Mouse (Mus musculus) hindbrain, embryonic 13.5 days (tissue): Measurements from ENCODE around the gene Ttc3. TPM values are rescaled to one million over a fixed set of nuclear protein-coding genes. Genes with fewer than 3 reads are reported as not detected.
"Not testable (repeated sequence)": the region's sequence is repeated elsewhere in the genome, so short reads cannot be mapped to it uniquely, and the experiment has no call there.

Experiments used
- ATAC-seq: fragments of 200-750 bp; cut with Nextera tagmentation; 2 replicates; pipeline ENCODE4 v1.8.0; 2017; ENCODE audit warnings: moderate TSS enrichment; ENCODE audit not compliant: low FRiP score
- H3K27ac ChIP-seq: fragments of 300-500 bp; sonication (generic); 2 replicates; pipeline ENCODE4 v1.5.1; 2015; ENCODE audit warnings: inconsistent platforms, mild to moderate bottlenecking, moderate library complexity
- H3K27me3 ChIP-seq: fragments of 300-500 bp; sonication (generic); 2 replicates; pipeline ENCODE4 v1.6.1; 2015; ENCODE audit warnings: mild to moderate bottlenecking, inconsistent platforms
- H3K36me3 ChIP-seq: fragments of 300-500 bp; sonication (generic); 2 replicates; pipeline ENCODE4 v1.6.1; 2015; ENCODE audit warnings: mild to moderate bottlenecking, inconsistent platforms
- H3K4me1 ChIP-seq: fragments of 300-500 bp; sonication (generic); replicated peaks from 2 replicates; pipeline ENCODE4 v1.6.1; 2015; ENCODE audit warnings: inconsistent platforms
- H3K4me2 ChIP-seq: fragments of 300-500 bp; sonication (generic); 2 replicates; pipeline ENCODE4 v1.6.1; 2015; ENCODE audit warnings: inconsistent platforms, mild to moderate bottlenecking, moderate library complexity
- H3K4me3 ChIP-seq: fragments of 300-500 bp; sonication (generic); 2 replicates; pipeline ENCODE4 v1.5.1; 2015; ENCODE audit warnings: mild to moderate bottlenecking, inconsistent platforms
- H3K9ac ChIP-seq: fragments of 300-500 bp; sonication (generic); 2 replicates; pipeline ENCODE4 v1.6.1; 2015; ENCODE audit warnings: mild to moderate bottlenecking, inconsistent platforms
- H3K9me3 ChIP-seq: fragments of 300-500 bp; sonication (generic); 2 replicates; pipeline ENCODE4 v1.6.1; 2016; ENCODE audit warnings: inconsistent platforms
- WGBS: fragments of 180-500 bp; shearing (Covaris S2); methylation state at CpG from one replicate; pipeline ENCODE4 v1.1.7; 2015; 5-methylcytosine and 5-hydroxymethylcytosine counted together
- polyA plus RNA-seq: library from polyadenylated mRNA; unstranded; fragments of >200 nt; fragmentation: Nextera tagmentation; extraction: Ambion mirVana; gene quantifications from 2 replicates; pipeline ENCODE4 v1.2.1, GENCODE M21; 2015

Gene Ttc3
- polyA plus RNA-seq, result 848 and 849 TPM in 2 replicates

- Histone ChIP-seq H3K4me2 (peak within 1 kb of the TSS; percentile 74), H3K9me3 (no peaks in the 10 kb centered on the region), H3K36me3 (peaks cover 4% of the 10 kb centered on the region; the same call in 1 of the 2 replicates), H3K4me1 (peaks cover 40% of the 10 kb centered on the region), H3K9ac (peak within 1 kb of the TSS; percentile 99), H3K27me3 (no peaks in the 10 kb centered on the region), H3K4me3 (peak within 1 kb of the TSS; percentile 89), H3K27ac (peak within 1 kb of the TSS; percentile 100)
- peak; percentile 82 for ATAC-seq
- under 1% methylated on average over 77 of the region's 79 CpGs for WGBS
These were observed at the start of gene Ttc3 for GRCm38 (mm10) chr16:94370173-94370914. TSS of gene Ttc3 (plus strand) at chr16:94370618.

- H3K4me2 ChIP-seq, result no peak overlapping the region
- H3K27ac ChIP-seq, result no peak overlapping the region
- no peak for ATAC-seq
- no peaks in the 10 kb centered on the region for H3K9me3 ChIP-seq
- H3K36me3 ChIP-seq, result no peaks in the 10 kb centered on the region
- no peak overlapping the region for H3K4me3 ChIP-seq
- H3K9ac ChIP-seq, result no peak overlapping the region
- WGBS, result 71% methylated on average over 5 of the region's 5 CpGs
- peaks cover 11% of the 10 kb centered on the region for H3K4me1 ChIP-seq
- H3K27me3 ChIP-seq, result peaks cover 40% of the 10 kb centered on the region
These were observed 46.7 kb upstream of the Ttc3 start for GRCm38 (mm10) chr16:94323681-94324080.

GRCm38 (mm10) chr16:94326008-94326407 is 44.4 kb upstream of the Ttc3 start:
- no peaks in the 10 kb centered on the region for H3K9me3 ChIP-seq
- peaks cover 48% of the 10 kb centered on the region for H3K27me3 ChIP-seq
- no peak overlapping the region for H3K4me2 ChIP-seq
- no peaks in the 10 kb centered on the region for H3K36me3 ChIP-seq
- ATAC-seq, result no peak
- no peak overlapping the region for H3K9ac ChIP-seq
- peaks cover 30% of the 10 kb centered on the region for H3K4me1 ChIP-seq
- H3K27ac ChIP-seq, result no peak overlapping the region
- H3K4me3 ChIP-seq, result no peak overlapping the region
- 89% methylated on average over 3 of the region's 3 CpGs for WGBS

DNA sequence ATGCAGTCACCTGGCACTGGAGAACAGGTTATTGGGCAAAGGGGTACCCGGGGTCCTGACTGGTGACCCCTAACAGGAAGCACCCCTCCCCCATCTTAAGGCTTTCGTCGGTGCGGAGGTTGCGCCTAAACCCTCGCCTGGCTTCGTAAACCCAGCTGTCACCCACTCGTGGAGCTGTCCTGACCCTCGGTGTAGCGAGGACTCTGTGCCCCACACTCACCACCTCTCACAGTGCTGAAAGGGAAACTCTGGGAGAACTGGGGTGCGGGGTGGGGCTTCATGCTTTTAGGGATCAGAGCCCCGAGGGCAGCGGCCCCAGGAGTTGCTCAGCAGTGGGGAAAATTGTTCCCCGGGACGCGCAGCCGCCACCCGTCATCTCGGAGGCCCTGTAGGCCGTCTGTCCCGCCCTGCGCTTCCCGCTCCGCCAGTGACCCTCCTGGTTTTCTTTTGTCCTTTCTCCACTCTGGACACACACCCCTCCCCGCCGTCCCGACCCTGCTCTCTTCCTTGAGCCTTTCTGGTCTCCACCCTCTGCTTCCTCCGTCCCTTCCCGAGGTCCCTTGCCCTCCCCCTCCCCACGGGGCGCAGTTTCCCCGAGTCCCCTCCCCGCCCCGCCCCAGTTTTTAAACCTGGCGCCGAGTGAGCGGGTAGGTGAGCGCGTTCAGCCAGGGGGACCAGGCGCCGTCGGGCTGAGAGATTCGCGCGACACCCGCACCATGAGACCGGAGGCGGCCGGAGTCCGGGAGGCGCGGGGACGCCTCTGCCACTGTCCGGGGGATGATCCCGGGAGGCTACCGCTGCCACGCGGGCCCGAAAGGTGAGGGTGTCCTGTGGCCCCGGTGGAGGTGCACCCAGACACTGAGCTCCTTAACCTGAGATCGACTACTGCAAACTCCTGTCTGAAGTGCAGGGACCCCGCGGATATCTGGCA is 42.4 kb upstream of the Ttc3 start, which contains the start of gene Ripply3:
TSS of gene Ripply3 (plus strand) at position 640 of the 931 bp plus-strand sequence.
- H3K4me3 ChIP-seq, result peak within 1 kb of the TSS; percentile 42
- no peaks in the 10 kb centered on the region for H3K36me3 ChIP-seq
- no peaks in the 10 kb centered on the region for H3K9me3 ChIP-seq
- no peak within 1 kb of the TSS for H3K27ac ChIP-seq
- WGBS, result 1% methylated on average over 63 of the region's 63 CpGs
- peaks cover 48% of the 10 kb centered on the region for H3K27me3 ChIP-seq
- ATAC-seq, result no peak
- peaks cover 30% of the 10 kb centered on the region for H3K4me1 ChIP-seq
- H3K4me2 ChIP-seq, result peak within 1 kb of the TSS; percentile 56
- peak within 1 kb of the TSS; percentile 51; the same call in 1 of the 2 replicates for H3K9ac ChIP-seq

GRCm38 (mm10) chr16:94328881-94329867 is 41.2 kb upstream of the Ttc3 start:
- H3K4me1 ChIP-seq, result peaks cover 30% of the 10 kb centered on the region
- ATAC-seq, result peak; percentile 28; the same call in 1 of the 2 replicates
- H3K27ac ChIP-seq, result no peak overlapping the region
- peak overlapping the region; percentile 56 for H3K4me2 ChIP-seq
- WGBS, result 8% methylated on average over 25 of the region's 25 CpGs
- peak overlapping the region; percentile 51; the same call in 1 of the 2 replicates for H3K9ac ChIP-seq
- H3K9me3 ChIP-seq, result no peaks in the 10 kb centered on the region
- H3K27me3 ChIP-seq, result peaks cover 48% of the 10 kb centered on the region
- no peaks in the 10 kb centered on the region for H3K36me3 ChIP-seq
- peak overlapping the region; percentile 42 for H3K4me3 ChIP-seq

DNA sequence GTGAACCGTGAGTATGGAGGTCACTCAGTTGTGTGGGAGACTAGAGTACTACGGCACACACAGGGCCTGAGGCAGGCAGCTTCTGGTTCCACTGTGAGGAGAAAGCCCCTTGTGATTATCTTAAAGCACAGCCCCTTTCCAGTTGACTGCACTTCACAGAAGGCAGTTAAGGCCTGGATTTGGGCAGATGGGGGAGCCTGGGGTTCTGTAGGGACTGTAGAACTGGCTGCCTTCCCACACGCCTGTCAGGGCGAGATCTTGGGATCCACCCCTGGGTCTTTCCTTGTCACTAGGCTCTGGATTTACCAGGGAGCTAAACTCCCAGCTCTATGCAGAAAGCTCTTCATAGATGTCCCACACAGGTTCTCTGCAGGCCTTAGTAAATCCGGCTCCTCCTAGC is 40.0 kb upstream of the Ttc3 start:
- no peak for ATAC-seq
- Histone ChIP-seq H3K4me1 (peaks cover 30% of the 10 kb centered on the region), H3K27ac (no peak overlapping the region; the same call in 1 of the 2 replicates), H3K4me3 (no peak overlapping the region), H3K4me2 (no peak overlapping the region), H3K9me3 (no peaks in the 10 kb centered on the region), H3K9ac (no peak overlapping the region), H3K36me3 (no peaks in the 10 kb centered on the region), H3K27me3 (peaks cover 45% of the 10 kb centered on the region)
- 55% methylated on average over 5 of the region's 5 CpGs for WGBS

DNA sequence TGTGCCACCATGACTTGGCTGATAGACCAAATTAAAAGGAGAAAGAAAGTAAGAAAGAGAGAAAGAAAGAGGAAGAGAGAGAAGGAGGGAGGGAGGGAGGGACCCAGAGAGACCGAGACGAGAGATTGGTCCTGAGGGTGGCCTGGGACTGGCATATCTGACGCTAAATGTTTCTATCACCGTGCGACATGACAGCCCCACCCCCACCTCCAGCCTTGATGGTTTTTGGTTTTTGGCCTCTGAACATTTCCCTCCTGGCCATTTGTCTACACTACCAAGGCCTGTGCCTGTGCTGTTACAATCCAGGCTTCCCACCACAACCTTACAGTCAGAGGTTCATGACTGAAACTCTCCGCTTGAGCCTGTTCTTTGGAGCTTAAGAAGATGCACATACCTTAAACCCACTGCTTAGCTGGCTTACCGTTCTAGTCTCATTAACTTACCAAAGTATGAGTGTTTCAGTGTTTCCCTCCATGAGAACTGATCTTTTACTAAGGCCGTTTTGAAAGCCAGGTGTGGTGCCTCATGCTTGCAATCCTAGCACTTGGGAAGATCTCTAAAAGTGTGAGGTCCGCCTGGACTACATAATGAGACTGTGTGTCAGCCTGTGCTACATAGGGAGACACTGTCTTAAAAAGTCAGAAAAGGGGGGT is 39.1 kb upstream of the Ttc3 start:
- 82% methylated on average over 9 of the region's 9 CpGs for WGBS
- peaks cover 30% of the 10 kb centered on the region for H3K4me1 ChIP-seq
- H3K27ac ChIP-seq, result no peak overlapping the region
- H3K9ac ChIP-seq, result no peak overlapping the region
- ATAC-seq, result no peak
- H3K36me3 ChIP-seq, result no peaks in the 10 kb centered on the region
- H3K4me3 ChIP-seq, result no peak overlapping the region
- no peaks in the 10 kb centered on the region for H3K9me3 ChIP-seq
- peaks cover 35% of the 10 kb centered on the region for H3K27me3 ChIP-seq
- no peak overlapping the region for H3K4me2 ChIP-seq

DNA sequence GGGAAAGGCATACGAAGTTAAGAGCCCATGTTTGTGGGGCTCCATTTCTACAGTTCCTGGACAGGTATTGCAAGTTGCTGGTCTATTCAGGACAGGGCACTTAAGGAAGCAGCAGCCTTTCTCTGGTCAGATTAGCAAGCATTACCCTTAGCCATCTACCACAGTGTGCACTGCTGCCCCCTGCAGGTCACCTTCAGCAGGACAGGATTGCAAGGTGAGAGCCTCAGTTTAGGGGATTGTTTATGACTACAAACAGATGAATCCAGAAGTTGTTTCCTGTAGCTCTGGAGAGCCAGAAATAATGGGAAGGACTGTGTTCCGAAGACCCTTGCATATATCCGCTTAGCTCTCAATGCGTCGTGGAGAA is 38.5 kb upstream of the Ttc3 start:
- H3K27ac ChIP-seq, result no peak overlapping the region
- peaks cover 30% of the 10 kb centered on the region for H3K27me3 ChIP-seq
- no peak for ATAC-seq
- no peak overlapping the region for H3K4me3 ChIP-seq
- H3K4me2 ChIP-seq, result no peak overlapping the region
- H3K9me3 ChIP-seq, result no peaks in the 10 kb centered on the region
- H3K4me1 ChIP-seq, result peaks cover 30% of the 10 kb centered on the region
- no peak overlapping the region for H3K9ac ChIP-seq
- 65% methylated on average over 5 of the region's 5 CpGs for WGBS
- H3K36me3 ChIP-seq, result no peaks in the 10 kb centered on the region

DNA sequence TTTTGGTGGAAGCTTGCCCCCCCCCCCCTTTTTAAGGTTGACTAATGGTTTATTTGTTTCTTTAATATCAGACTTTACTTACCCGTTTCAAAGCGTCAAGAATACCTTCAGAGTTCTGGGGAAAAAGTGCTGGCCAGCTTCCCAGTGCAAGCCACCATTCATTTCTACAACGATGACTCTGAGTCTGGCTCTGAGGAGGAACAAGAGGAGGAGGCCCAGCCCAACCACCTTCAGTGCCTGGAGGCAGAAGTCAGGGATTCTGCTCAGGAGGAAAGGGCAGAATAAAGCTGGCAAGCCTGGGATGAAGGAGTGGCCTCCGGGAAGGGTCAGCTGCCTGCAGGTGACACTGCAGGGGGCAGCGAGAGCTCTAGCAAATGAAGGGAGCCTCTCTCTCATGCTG is 34.8 kb upstream of the Ttc3 start:
- H3K9ac ChIP-seq, result no peak overlapping the region; the same call in 1 of the 2 replicates
- ATAC-seq, result no peak
- peaks cover 2% of the 10 kb centered on the region for H3K4me1 ChIP-seq
- H3K27ac ChIP-seq, result no peak overlapping the region
- H3K4me2 ChIP-seq, result no peak overlapping the region
- 34% methylated on average over 5 of the region's 5 CpGs for WGBS
- no peaks in the 10 kb centered on the region for H3K36me3 ChIP-seq
- no peak overlapping the region for H3K4me3 ChIP-seq
- no peaks in the 10 kb centered on the region for H3K27me3 ChIP-seq
- H3K9me3 ChIP-seq, result no peaks in the 10 kb centered on the region

- H3K4me1 ChIP-seq, H3K27ac ChIP-seq, H3K9ac ChIP-seq, ATAC-seq, H3K4me3 ChIP-seq, H3K4me2 ChIP-seq, H3K36me3 ChIP-seq, H3K9me3 ChIP-seq, H3K27me3 ChIP-seq: not testable (repeated sequence)
- 92% methylated on average over 22 of the region's 22 CpGs for WGBS
These were observed 31.0 kb upstream of the Ttc3 start for GRCm38 (mm10) chr16:94339164-94340160.
